Mouse (Mus musculus): ENCODE data around the gene Ints7.

The Ints7 gene

GRCm38 (mm10) chr1:191575458-191576247, at the start of gene Ints7, which contains the start of gene Dtl:
Gene Ints7, plus strand, starts transcription at chr1:191575636.
Gene Dtl, minus strand, starts transcription at chr1:191575544.
- peak; percentile 100 for DNase-seq

- DNase-seq: no peak
Measured at GRCm38 (mm10) chr1:191527089-191527488, 48.3 kb upstream of the Ints7 start.

- no peak for DNase-seq
Measured at GRCm38 (mm10) chr1:191527921-191528612, 47.4 kb upstream of the Ints7 start.

- no peak for DNase-seq
Measured at GRCm38 (mm10) chr1:191529406-191529805, 46.0 kb upstream of the Ints7 start.

- no peak for DNase-seq
Measured at GRCm38 (mm10) chr1:191531023-191531422, 44.4 kb upstream of the Ints7 start.

GRCm38 (mm10) chr1:191534896-191535295, 40.5 kb upstream of the Ints7 start:
- no peak for DNase-seq

- DNase-seq: no peak
Measured at GRCm38 (mm10) chr1:191540300-191540699, 35.1 kb upstream of the Ints7 start.

- no peak for DNase-seq
Measured at GRCm38 (mm10) chr1:191541014-191541413, 34.4 kb upstream of the Ints7 start.

GRCm38 (mm10) chr1:191541619-191542018, 33.8 kb upstream of the Ints7 start:
- no peak for DNase-seq

GRCm38 (mm10) chr1:191543747-191544146, 31.7 kb upstream of the Ints7 start:
- no peak for DNase-seq

- no peak for DNase-seq
Measured at GRCm38 (mm10) chr1:191550786-191551185, 24.6 kb upstream of the Ints7 start.

- peak; percentile 46 for DNase-seq
Measured at GRCm38 (mm10) chr1:191557109-191557508, 18.3 kb upstream of the Ints7 start.

- peak; percentile 18 for DNase-seq
Measured at GRCm38 (mm10) chr1:191559779-191560178, 15.7 kb upstream of the Ints7 start.

GRCm38 (mm10) chr1:191562823-191563365, 12.5 kb upstream of the Ints7 start:
- peak; percentile 56 for DNase-seq

GRCm38 (mm10) chr1:191567859-191568258, 7.6 kb upstream of the Ints7 start:
- DNase-seq: peak; percentile 50

GRCm38 (mm10) chr1:191569625-191570024, 5.8 kb upstream of the Ints7 start:
- no peak for DNase-seq

GRCm38 (mm10) chr1:191570415-191570814, 5.0 kb upstream of the Ints7 start:
- DNase-seq: no peak

GRCm38 (mm10) chr1:191573906-191574639, 1.4 kb upstream of the Ints7 start:
- DNase-seq: no peak

GRCm38 (mm10) chr1:191574871-191575457, 472 bp upstream of the Ints7 start:
- peak; percentile 59 for DNase-seq

- no peak for DNase-seq
Measured at GRCm38 (mm10) chr1:191579524-191579923, 4.1 kb downstream of the Ints7 start.

- no peak for DNase-seq
Measured at GRCm38 (mm10) chr1:191581641-191582040, 6.2 kb downstream of the Ints7 start.

- no peak for DNase-seq
Measured at GRCm38 (mm10) chr1:191583836-191584235, 8.4 kb downstream of the Ints7 start.

GRCm38 (mm10) chr1:191584483-191584882, 9.0 kb downstream of the Ints7 start:
- DNase-seq: no peak
